ENCODE assay signal across 8 mouse cellular contexts in genomic region chr17:24896241-24896992, GRCm38 (mm10). TPM values are rescaled to one million over a fixed set of nuclear protein-coding genes. Genes with fewer than 3 reads are reported as not detected.
DNase-seq lines count a peak whose midpoint lies in the region; ATAC-seq and TF ChIP-seq lines count a peak whose summit lies in the region.

TSS of gene Nme3 (plus strand) at chr17:24896500.

- WGBS in hindbrain, embryonic 10.5 days, result under 1% methylated on average over 50 of the region's 50 CpGs

- POLR2A ChIA-PET in Patski (lab: Charles Lee), result interaction anchor here (0.6 to 0.8 kb wide), 2 partner anchors 26 to 46 kb away, joined by 3 to 5 read pairs; partner anchors contain the start of gene Fahd1

- H3K27me3 ChIP-seq in Patski, result no peaks in the 10 kb centered on the region
- no peaks in the 10 kb centered on the region for H3K27me3 ChIP-seq in hindbrain, embryonic 10.5 days (ENCODE audit: insufficient read depth, poor library complexity, severe bottlenecking)

- H3K9me3 ChIP-seq in hindbrain, embryonic 10.5 days, result no peaks in the 10 kb centered on the region

- TF ChIP-seq CTCF in Patski (IDR thresholded peaks at IDR 0.05), result no peak

- CTCF ChIA-PET in Patski (lab: Charles Lee), result no interaction called here

- in situ Hi-C loops in Patski (cut with MboI; ENCODE audit: low pct_unique_long_range_greater_than_20kb), result no loop called here

- peak; percentile 42 for ATAC-seq in Patski

- no peak for DNase-seq in Patski (ENCODE audit: low read depth, low spot score)
- peak; percentile 72 for DNase-seq in cerebellum, adult 8-10 months
- peak; percentile 61 for DNase-seq in forelimb bud, embryonic 11.5 days (ENCODE audit: low read depth, low spot score)
- peak; percentile 78 for DNase-seq in hindbrain, embryonic 10.5 days (ENCODE audit: low spot score)
- peak; percentile 68 to 79 for DNase-seq in layer of hippocampus, postnatal 10 days (ENCODE audit: low spot score in 2 of 2)
- DNase-seq in lung, postnatal 14 days, result peak; percentile 79
- DNase-seq in retina, adult 2 months (ENCODE audit: low read depth, low spot score), result peak; percentile 42
- DNase-seq in thymus, postnatal 25 days, result peak; percentile 74

- peak within 1 kb of the TSS; percentile 93 for H3K27ac ChIP-seq in hindbrain, embryonic 10.5 days

- H3K4me3 ChIP-seq in hindbrain, embryonic 10.5 days, result peak within 1 kb of the TSS; percentile 94

- peaks cover 52% of the 10 kb centered on the region for H3K4me1 ChIP-seq in hindbrain, embryonic 10.5 days (replicated peaks)

- peaks cover 70% of the 10 kb centered on the region for H3K36me3 ChIP-seq in hindbrain, embryonic 10.5 days

RNA-seq across cellular contexts. Expression of gene Nme3, which starts in this region (rescaled TPM):
- polyA plus RNA-seq in Patski (2021), result 39.8 TPM
- polyA plus RNA-seq in hindbrain, embryonic 10.5 days (2016; fragmentation: Nextera tagmentation; extraction: Ambion mirVana), result 44.7 and 46.5 TPM in 2 replicates
- total RNA-seq in layer of hippocampus, postnatal 10 days (2021), result 10 to 100 TPM; 40.8 to 44.2 TPM
